Mouse (Mus musculus) thymus, adult 2 months (tissue): ENCODE measurements around the gene Trak1. TPM values are rescaled to one million over a fixed set of nuclear protein-coding genes. Genes with fewer than 3 reads are reported as not detected.

Source experiments
- DNase-seq: peaks from one replicate; pipeline ENCODE4 v3.0.0; 2021
- H3K27ac ChIP-seq: fragments of 200-500 bp; 2 replicates; pipeline ENCODE4 v1.5.1; 2012; ENCODE audit warnings: low read length, control low read depth; ENCODE audit not compliant: control insufficient read depth, insufficient read depth
- H3K27me3 ChIP-seq: fragments of 200-500 bp; 2 replicates; pipeline ENCODE4 v1.6.1; 2012; ENCODE audit warnings: mild to moderate bottlenecking, low read length, moderate library complexity, mixed read lengths; ENCODE audit not compliant: control insufficient read depth, insufficient read depth
- H3K36me3 ChIP-seq: fragments of 200-500 bp; 2 replicates; pipeline ENCODE4 v1.6.1; 2012; ENCODE audit warnings: mild to moderate bottlenecking, low read length, moderate library complexity; ENCODE audit not compliant: control insufficient read depth, insufficient read depth
- H3K4me1 ChIP-seq: fragments of 200-500 bp; replicated peaks from 2 replicates; pipeline ENCODE4 v1.6.1; 2012; ENCODE audit warnings: low read length; ENCODE audit not compliant: control insufficient read depth, insufficient read depth
- H3K4me3 ChIP-seq: fragments of 200-500 bp; 2 replicates; pipeline ENCODE4 v1.5.1; 2012; ENCODE audit warnings: mild to moderate bottlenecking, low read length, control low read depth, moderate library complexity; ENCODE audit not compliant: control insufficient read depth, insufficient read depth
- CTCF ChIP-seq: fragments of 200-500 bp; IDR thresholded peaks from 2 replicates; pipeline ENCODE4 v1.5.1; 2012; ENCODE audit warnings: mild to moderate bottlenecking, control low read depth, low read length, moderate library complexity, borderline replicate concordance; ENCODE audit not compliant: control insufficient read depth, poor library complexity, insufficient read depth; ENCODE audit errors: extremely low read depth
- POLR2A ChIP-seq: fragments of 200-500 bp; IDR thresholded peaks from 2 replicates; pipeline ENCODE4 v1.6.1; 2012; ENCODE audit warnings: mild to moderate bottlenecking, low read length, control low read depth, moderate library complexity; ENCODE audit not compliant: control insufficient read depth, poor library complexity, insufficient read depth; ENCODE audit errors: extremely low read depth
- WGBS: fragments of 180-500 bp; shearing (Covaris S2); methylation state at CpG from one replicate; pipeline ENCODE4 v1.1.7; 2018; 5-methylcytosine and 5-hydroxymethylcytosine counted together
- polyA plus RNA-seq: library from polyadenylated mRNA; depleted of rRNA; stranded (reverse); fragments of >200 nt; gene quantifications from 2 replicates; pipeline ENCODE4 v1.2.3, GENCODE M21; 2012

Gene Trak1
- polyA plus RNA-seq, 1 experiment = 96.5 TPM

GRCm38 (mm10) chr9:121344344-121344743 is 47.0 kb downstream of the Trak1 start:
- 94% methylated on average over 3 of the region's 3 CpGs for WGBS
- TF ChIP-seq CTCF (no peak), POLR2A (no peak)
- Histone ChIP-seq H3K4me1 (peaks cover 28% of the 10 kb centered on the region), H3K4me3 (no peak overlapping the region), H3K36me3 (no peaks in the 10 kb centered on the region; the same call in 1 of the 2 replicates), H3K27me3 (no peaks in the 10 kb centered on the region), H3K27ac (no peak overlapping the region)
- DNase-seq = no peak

GRCm38 (mm10) chr9:121345427-121346130 is 48.3 kb downstream of the Trak1 start:
- H3K27ac ChIP-seq = no peak overlapping the region
- H3K27me3 ChIP-seq = no peaks in the 10 kb centered on the region
- peaks cover 31% of the 10 kb centered on the region for H3K4me1 ChIP-seq
- no peak for DNase-seq
- TF ChIP-seq CTCF = no peak
- no peak for TF ChIP-seq POLR2A
- WGBS = 96% methylated on average over 15 of the region's 15 CpGs
- H3K4me3 ChIP-seq = no peak overlapping the region
- no peaks in the 10 kb centered on the region; the same call in 1 of the 2 replicates for H3K36me3 ChIP-seq

- DNase-seq = no peak
- no peak for TF ChIP-seq CTCF
- TF ChIP-seq POLR2A = no peak
- Histone ChIP-seq H3K4me3 (no peak overlapping the region), H3K27me3 (no peaks in the 10 kb centered on the region), H3K27ac (no peak overlapping the region), H3K4me1 (peaks cover 32% of the 10 kb centered on the region), H3K36me3 (no peaks in the 10 kb centered on the region; the same call in 1 of the 2 replicates)
- 53% methylated on average over 5 of the region's 5 CpGs for WGBS
These were observed 49.3 kb downstream of the Trak1 start for GRCm38 (mm10) chr9:121346635-121347034.

GRCm38 (mm10) chr9:121347981-121348380 is 50.7 kb downstream of the Trak1 start:
- 53% methylated on average over 10 of the region's 10 CpGs for WGBS
- Histone ChIP-seq H3K4me3 (no peak overlapping the region), H3K4me1 (peaks cover 36% of the 10 kb centered on the region), H3K36me3 (no peaks in the 10 kb centered on the region), H3K27me3 (no peaks in the 10 kb centered on the region), H3K27ac (peak overlapping the region; percentile 47)
- TF ChIP-seq POLR2A (no peak), CTCF (no peak)
- DNase-seq = no peak

GRCm38 (mm10) chr9:121348476-121348875 is 51.2 kb downstream of the Trak1 start:
- peaks cover 38% of the 10 kb centered on the region for H3K4me1 ChIP-seq
- 43% methylated on average over 5 of the region's 5 CpGs for whole genome bisulfite sequencing

GRCm38 (mm10) chr9:121349111-121349510 is 51.8 kb downstream of the Trak1 start:
- Histone ChIP-seq H3K4me3 (no peak overlapping the region), H3K27me3 (no peaks in the 10 kb centered on the region), H3K27ac (no peak overlapping the region), H3K36me3 (no peaks in the 10 kb centered on the region), H3K4me1 (peaks cover 38% of the 10 kb centered on the region)
- WGBS = 97% methylated on average over 8 of the region's 8 CpGs
- TF ChIP-seq CTCF (no peak), POLR2A (no peak)
- DNase-seq = no peak

More at GRCm38 (mm10) chr9:121348476-121348875, 51.2 kb downstream of the Trak1 start:
- no peaks in the 10 kb centered on the region for H3K36me3 ChIP-seq
- no peaks in the 10 kb centered on the region for H3K27me3 ChIP-seq
- DNase-seq = no peak
- H3K27ac ChIP-seq = peak overlapping the region; percentile 8; the same call in 1 of the 2 replicates
- TF ChIP-seq CTCF = no peak
- TF ChIP-seq POLR2A = no peak
- H3K4me3 ChIP-seq = no peak overlapping the region

GRCm38 (mm10) chr9:121350601-121351000 is 53.3 kb downstream of the Trak1 start:
- Histone ChIP-seq H3K36me3 (no peaks in the 10 kb centered on the region), H3K4me1 (peaks cover 37% of the 10 kb centered on the region), H3K27me3 (no peaks in the 10 kb centered on the region), H3K4me3 (no peak overlapping the region), H3K27ac (no peak overlapping the region)
- TF ChIP-seq POLR2A (no peak), CTCF (no peak)
- 87% methylated on average over 3 of the region's 3 CpGs for WGBS
- DNase-seq = no peak
